Mouse (Mus musculus) erythroblast, embryonic 14.5 days (primary cell): ENCODE measurements around the gene Zkscan2.
A peak's percentile ranks its signal among the peaks of the same experiment; 100 is the strongest.

Experiments used
- GATA1 ChIP-seq: IDR thresholded peaks from 2 replicates; pipeline ENCODE4 v1.6.1; 2012; ENCODE audit warnings: low read length, inconsistent platforms, mixed read lengths
- TAL1 ChIP-seq: IDR thresholded peaks from 3 replicates; pipeline ENCODE4 v1.6.1; 2012; ENCODE audit warnings: low read length, inconsistent platforms, mixed read lengths

DNA sequence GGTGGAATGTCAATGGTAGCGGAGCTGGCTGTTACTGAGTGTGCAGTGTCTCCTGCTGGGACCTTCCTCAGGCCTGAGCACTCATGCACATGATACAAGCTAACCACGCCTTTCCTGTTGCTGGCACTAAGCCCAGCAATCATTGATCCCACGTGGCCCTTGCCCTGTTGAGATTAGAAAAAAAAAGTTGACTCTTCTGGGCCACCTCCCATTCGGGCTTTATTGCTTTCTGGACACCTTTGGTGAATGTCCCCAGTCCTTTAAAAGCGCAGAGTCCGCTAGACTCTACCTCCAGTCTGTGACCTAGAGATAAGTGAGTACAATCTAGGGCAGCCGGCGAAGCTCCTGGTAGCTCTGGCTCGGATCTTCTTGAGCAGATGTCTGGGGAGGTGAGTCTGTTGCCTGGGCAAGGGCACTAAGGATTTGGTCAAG lies 38.2 kb downstream of the Zkscan2 start, which contains the start of gene Aqp8:
- TF ChIP-seq GATA1 (peak; percentile 48; the same call in 1 of the 2 replicates), TAL1 (peak; percentile 66)
